Mouse (Mus musculus) naive thymus-derived CD4-positive, alpha-beta T cell, adult 2 months (primary cell): ENCODE measurements at regions not wholly inside any gene's neighbourhood (a gene's known extent, or its start where the extent isn't known, plus 50 kb on each side); places are given as distances from the start of the nearest gene placed in this dataset.

Experiments
- DNase-seq: peaks from one replicate; pipeline ENCODE4 v3.0.0-alpha.2; 2011; ENCODE audit warnings: low read depth

DNA sequence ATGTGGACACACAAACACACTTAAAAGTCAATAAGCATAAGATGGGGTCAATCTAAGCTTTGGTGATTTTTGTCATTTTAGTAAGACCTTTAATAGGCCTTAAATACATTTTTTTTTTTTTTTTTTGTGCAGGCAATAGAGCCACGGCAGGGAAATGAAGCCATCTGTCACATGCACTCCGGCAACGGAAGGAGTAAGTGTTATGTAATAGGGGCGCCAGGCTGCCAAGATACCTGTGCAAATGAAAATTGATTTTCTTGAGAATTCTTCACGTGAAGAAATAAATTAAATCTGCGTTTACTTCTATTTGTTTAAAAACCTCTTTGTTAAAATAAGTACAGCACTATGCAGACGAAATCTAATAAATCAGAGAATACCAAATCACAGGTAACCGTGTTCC is 54.6 kb upstream of the Card11 start:
- no peak for DNase-seq

DNA sequence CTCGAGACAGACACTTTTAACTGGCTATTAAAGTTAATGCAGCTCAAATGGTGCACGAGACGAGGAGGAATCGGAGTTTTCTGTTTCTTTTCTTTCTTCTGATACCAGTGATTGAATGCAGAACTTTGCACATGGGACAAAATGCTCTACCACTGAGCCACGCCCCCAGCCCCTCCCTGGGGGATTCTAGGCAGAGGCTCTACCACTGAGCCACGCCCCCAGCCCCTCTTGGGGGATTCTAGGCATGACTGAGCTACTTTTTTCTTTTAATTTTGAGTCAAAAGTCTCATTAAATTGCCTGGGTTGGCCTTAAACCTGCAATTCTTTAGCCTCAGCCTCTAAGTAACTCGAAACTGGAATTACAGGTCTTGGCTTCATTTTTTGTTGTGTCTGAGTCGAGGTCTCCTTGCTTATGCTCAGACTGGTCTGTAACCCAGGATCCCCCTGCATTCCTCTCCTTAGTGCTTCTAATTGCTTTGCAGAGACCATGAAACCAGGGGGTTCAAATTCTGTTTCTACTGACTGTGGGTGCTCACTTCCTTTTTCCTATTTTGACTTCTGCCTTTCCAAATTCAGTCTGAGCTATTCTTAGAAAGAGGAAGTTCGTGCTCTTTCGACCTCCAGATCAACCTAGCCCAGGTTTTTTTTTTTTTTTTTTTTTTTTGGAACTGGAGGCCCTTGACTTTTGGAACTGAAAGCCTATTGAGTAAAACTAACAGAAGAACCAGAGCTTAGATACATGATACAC is 55.4 kb upstream of the Card11 start:
- DNase-seq: no peak

DNA sequence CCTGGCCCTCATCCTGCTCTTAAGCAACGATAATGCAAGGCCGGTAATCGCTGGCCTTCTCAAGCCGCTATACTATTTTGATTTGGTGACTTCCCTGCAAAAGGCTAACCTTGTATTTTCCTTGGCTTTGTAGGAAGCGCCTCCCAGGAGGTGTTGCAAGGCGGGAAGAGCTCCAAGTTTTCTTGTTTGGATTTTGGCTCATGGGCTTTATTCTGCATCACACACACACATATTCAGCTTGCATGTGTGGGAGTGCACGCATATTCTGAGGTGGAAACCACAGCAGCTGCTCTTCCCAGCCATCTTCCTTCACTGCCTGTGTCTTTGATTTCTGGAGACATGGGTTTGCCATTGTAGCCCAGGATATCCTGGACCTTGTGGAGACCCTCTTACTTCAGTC is 57.8 kb upstream of the Card11 start:
- no peak for DNase-seq

DNA sequence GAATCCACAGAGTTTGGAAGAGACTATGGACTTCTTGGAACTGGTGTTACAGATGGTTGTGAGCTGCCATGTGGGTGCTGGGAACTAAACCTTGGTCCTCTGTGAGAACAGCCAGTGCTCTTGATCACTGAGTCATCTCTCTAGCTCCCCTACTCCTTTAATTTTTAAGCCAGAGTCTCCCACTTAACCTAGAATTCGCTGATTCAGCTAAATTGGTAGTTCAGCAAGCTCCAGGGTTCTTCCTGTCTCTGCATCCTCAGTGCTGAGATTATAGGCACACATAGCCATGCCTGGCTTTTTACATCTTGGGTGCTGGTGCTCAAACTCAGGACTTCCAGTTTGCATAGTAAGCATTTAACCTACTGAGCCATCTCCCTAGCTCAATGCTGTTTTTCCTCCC is 58.5 kb upstream of the Card11 start:
- no peak for DNase-seq

DNA sequence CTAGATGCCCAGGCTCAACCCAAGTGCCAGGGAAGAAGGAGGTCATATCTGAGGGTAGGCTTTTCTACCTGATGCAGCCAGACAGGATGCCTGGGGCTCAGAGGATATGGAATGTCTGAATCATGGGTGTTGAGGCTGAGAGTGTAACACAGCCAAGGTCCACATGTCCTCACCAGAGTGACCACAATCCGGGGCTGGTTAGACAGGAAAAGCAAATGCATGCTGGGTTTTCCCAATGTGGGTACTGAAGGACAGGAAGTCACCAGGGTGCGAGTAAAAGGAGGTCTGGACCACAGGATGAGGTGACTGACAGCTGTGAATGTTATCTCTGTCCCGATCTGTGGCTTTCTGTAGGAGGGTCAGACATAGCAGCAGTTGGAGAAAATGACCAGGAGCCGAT is 61.8 kb upstream of the Card11 start:
- DNase-seq: no peak

DNA sequence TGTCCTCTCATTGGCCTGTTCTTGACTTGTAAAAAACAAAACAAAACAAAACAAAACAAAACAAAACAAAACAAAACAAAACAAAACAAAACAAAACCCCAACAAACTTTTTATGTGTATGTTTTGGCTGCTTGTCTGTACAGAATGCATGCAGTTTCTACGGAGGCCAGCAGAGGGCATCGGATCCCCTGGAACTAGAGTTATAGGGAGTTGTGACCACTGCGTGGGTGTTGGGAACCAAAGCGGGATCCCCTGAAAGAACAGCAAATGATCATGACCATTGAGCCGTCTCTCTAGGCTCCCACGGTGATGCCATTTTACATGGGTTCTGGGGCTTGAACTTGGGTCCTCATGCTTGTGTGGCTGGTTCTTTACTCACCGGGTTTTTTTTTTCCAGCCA is 67.2 kb upstream of the Card11 start:
- no peak for DNase-seq

DNA sequence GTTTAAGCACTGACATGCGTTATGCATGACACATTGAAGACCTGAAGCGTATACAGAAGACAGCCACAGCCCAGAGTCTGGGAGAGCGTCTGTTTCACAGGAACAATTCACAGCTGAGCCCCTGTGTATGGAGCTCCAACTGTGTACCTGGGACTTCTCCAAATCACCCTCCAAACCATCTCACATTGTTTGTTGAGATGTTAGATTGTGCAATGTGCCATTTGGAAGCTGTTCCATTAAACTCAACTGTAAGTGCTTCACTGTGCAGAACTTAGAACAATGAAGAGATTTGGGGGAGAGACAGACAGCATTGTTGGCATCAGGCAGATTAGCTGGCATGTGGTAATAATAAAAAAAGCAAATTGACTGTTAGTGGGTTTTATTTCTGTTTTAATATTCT is 74.1 kb upstream of the Card11 start:
- DNase-seq: no peak

DNA sequence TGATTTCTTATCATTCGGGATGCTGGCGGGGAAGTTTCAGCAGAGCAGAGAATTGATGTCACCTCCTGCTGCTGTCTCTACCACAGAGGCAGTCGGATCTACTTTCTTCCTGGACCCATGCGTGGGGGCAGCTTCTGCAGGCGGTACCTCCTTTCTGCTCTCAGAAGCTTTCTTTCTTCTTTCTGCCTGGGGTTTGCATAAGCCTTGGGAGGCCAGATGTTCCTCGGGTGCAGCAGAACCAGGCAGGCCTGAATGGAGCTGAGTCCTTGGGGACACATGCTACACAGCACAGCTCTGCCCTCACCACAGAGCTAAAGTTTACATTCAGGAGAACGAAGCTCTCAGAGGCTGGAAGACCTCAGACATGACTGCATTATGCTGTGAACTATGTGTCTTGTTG is 75.8 kb upstream of the Card11 start:
- DNase-seq: no peak

DNA sequence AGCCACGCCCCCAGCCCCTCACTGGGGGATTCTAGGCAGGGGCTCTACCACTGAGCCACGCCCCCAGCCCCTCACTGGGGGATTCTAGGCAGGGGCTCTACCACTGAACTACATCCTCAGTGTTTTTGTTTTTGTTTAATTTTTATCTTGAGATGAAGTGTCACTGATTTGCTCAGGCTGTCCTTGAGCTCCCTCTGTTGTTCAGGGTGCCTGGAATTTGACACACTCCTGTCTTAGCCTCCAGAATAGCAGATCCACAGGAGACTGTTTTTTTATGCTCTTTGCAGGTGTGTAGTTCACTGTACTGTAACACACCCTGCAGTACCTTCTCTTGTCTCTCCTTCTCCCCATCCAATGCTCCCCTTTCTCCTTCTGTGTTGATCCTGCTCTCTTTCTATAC is 76.6 kb upstream of the Card11 start:
- peak; percentile 61 for DNase-seq

DNA sequence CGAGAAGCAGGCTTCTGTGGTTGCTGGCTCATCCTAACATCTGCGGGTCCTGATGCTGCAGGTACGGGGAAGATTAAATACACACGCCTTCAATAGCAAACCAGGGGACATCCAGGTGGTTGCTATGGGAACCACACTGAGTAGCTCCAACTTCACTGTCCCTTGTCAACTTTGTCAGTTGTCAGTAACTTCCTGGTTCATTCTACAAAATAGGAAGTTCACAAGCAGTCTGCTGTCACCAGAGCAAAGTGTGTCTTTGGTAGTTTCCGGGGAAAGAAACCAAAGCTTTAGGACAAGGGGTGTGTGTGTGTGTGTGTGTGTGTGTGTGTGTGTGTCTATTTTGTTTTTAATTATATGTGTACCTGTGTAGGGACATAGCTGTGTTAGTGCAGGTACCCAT is 80.5 kb upstream of the Card11 start:
- peak; percentile 69 for DNase-seq

DNA sequence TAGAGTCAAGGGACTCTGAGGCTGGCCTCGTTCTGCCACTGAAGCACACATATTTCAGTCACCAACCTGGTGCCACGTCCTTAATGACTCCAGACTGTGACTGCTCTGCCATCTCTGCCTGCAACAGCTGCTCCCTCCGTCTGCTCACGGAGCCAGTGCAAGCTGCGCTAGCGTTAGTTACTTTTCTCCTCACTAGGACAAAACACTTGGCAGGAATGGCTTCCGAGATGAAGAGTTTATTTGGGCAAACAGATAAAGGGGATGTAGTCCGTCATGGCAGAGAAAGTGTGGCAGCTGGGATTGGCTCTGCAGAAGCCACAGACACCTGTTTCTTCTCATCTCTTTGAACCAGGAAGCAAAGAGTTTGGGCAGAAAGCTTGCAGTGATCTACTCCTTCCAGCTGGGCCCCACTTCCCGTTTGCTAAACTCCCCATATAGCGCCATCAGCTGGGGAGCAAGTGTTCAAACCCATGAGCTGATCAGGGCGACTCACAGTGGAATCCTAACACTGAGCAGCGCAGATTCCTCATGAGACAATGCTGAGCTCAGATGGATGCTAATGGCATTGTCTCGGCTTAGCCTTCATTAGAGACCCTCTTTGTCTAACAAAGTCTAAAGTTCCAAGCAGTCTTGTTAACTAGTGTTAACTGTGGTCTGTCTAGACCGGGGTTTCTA is 83.8 kb upstream of the Card11 start:
- DNase-seq: no peak

DNA sequence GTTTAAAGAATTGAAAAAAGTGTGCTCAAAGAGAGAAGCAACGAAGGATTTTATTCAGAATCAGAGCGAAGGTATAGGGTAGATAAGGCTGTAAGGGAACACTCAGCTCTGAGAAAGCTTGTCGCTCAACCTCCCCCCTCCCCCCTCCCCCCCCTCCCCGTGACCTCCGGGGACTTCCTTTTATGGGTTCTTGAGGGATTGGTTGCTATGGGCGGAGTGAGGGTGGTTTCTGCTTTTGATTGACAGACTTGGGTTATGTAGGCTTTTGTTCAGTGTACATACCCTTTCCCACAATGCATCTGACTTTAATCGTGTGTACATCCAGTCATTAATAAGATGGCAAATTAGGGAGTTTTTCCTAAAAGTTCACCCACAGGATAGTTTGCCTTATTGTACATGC is 84.4 kb upstream of the Card11 start:
- DNase-seq: peak; percentile 81

DNA sequence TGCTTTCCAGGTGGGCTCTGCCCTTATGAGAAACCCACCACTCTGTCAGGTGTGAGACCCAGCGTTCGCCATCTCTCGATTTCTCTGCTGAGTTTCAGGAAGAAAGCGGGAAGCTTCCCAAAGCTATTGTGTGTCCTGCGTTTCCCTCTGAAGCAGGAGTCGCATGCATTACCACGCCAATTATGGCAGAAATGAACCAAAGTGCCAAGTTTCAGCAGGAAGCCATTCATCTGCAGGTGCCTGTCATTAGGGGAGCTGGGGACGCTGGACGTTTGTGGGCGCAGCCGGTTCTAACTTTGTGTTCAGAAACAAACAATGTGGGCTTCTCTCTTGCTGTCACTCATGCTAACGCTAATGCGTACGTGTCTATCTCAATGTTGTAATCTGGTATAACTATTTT is 91.3 kb upstream of the Card11 start:
- no peak for DNase-seq

DNA sequence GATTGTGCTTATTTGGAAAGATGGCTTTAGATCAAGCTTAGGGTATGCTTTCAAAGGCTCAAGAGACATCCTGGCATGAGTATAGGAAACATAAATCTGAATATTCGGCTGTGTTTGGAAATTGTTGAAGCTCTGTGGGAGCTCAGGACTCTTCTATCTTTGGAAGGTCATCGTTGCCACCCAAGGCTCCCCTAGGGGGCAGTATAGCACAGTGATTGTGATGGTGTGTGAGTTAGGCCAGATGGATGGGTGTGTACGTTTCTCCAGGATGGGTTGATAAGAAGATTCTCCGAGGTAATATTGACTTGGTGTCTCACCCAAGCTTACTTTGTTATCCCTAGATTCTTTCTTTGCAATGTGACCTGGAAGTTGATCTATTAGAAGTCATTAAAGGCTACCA is 93.3 kb upstream of the Card11 start:
- peak; percentile 74 for DNase-seq

DNA sequence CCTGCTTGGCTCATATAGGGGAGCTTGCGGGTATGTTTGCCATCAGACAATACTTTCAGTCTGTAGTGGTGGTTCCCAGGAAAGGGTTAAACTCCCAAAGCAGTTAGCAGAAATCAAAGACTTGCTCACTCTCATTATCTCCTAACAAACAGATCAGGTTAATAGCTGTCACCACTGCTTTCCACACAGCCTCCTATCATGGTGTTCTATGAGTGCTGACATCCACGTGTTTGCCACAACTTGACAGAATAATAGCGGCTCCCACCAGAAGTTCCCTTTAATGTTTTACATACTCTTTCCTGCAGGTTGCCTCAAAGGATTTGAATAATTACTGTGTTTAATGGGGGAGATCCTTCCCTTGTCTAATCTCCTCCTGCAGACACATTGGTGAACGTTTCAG is 97.5 kb upstream of the Card11 start:
- DNase-seq: no peak

DNA sequence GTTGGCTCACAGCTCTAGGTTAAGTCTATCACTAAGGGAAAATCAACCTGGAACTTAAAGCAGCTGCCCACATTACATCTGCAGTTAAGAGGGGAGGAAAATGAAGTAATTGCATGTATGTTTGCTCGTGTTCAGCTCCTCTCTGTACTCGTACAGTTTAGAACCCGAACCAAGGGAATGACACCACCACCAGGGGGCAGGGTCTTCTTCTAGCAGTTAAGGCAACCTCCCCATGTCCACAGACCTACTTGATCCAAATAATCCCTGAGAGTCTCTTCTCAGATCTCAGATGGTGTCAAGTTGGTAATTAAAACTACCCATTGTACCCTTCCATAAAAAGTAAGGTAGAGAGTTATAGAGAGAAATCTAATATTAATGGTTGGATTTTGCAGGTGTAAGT is 111.3 kb upstream of the Card11 start:
- DNase-seq: no peak

DNA sequence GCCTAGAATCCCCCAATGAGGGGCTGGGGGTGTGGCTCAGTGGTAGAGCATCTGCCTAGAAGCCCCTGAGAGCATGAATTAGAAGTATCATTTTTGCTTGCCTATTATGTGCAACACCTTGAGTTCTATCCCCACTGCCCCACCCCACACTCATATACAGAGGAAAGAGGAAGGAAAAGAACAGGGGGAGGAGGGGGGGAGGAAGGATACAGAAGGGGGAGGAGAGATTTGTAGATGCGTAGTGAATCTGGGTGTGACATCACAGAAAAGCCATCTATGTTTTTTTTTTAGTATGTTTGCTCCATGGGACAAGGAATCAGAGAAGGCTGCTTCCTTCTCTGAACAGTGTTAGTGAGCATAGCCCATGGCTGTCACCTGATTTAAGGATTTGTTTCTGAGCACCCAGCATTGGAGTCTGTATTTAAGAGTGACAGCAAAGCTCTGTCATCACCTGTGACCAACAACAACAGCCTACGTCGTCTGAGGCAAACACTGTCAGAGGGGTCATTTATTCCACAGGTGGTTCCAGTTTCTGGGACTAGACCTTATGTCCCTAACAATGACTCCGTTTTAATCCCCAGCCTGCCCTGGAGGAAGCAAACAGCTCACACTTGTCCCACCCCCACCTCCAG is 115.0 kb upstream of the Card11 start:
- no peak for DNase-seq

DNA sequence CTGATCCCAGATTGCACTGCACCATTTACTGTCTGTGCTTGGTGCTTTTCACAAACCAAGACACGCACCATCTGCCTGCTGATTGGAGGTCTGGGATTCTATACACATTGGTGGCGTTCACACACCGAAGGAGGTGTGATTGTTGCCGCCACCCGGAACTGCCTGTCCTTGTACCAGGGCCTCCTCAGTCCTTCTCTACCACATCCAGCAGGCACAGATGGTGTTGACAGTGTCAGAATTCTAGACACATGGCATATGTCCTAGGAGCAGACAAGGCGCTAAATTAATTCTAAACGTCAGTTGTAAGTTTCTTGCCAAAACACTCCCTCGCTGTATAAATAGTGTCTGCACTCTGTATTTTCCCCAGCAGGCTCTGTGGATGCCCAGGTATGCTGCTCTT is 115.6 kb upstream of the Card11 start:
- DNase-seq: no peak

DNA sequence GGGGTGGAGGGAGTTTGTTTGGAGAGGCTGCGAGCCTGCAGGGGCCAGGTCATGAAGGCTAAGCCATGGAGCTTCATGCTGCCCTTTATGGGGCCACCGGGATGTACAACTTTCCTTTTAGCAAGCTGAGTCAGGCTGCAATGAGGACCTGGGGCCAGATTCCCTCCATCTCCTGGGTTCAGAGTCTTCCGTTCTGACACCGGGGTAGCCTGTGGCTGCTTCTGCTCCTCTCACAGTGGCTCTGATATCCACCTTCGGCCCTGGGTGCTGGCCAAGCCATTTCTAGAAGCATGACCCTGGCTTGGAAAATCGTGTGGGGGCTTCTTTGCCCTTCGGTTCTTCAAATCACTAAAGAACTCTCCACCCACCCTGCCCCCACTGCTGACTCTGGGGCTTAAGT is 115.4 kb upstream of the Sdk1 start:
- no peak for DNase-seq

DNA sequence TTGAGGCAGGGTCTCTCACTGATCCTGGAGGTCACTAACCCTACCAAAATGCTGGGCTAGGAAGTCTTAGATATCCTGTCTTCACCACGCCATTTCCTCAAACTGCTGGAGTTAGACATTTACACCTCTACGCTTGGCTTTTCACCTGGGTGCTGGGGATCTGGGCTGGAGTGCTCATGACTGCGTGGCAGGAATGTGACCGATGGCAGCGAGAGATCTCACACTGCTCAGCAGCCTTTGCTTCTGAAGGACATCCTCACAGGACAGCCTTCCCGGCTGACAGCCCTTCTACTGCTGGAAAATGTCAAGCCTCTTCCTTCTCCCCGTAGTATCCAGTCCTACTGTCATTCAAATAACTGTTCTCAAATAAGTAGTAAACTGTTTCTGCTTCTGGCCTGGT is 114.8 kb upstream of the Sdk1 start:
- no peak for DNase-seq

DNA sequence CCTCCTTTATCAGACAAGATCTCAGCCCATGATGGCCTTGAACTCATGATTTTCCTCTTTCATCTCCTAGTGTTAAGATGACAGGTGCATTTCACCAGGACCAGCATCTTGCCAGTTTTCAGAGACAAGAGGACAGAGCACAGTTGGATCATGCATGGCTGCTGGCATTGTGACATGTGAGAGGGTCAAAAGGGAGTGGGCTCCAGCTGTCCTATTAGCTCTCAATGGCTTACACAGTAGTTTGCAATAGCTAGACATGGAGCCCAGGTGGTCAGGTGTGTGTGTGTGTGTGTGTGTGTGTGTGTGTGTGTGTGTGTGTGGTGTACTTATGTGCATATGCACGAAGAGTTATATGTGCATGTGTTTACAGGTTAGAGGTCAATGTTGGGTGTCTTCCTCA is 110.3 kb upstream of the Sdk1 start:
- DNase-seq: no peak

DNA sequence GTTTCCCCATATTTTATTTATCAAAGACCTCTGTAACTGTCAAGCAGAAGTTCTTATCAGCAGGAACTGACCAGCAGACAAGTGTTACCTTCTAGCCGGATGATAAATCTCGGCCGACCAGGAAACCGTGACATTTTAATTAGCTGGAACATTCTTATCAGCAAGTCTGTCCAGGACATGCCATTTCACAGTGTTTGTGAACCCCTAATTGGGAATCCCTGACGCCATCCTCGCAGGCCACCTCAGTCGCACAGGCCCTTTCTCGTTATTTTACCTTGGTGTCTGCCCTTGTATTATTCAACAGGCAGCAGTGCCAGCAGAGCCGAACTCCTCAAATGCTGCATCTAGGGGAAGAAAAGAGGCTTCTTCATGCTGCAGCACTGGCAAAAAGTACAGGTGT is 109.4 kb upstream of the Sdk1 start:
- no peak for DNase-seq

DNA sequence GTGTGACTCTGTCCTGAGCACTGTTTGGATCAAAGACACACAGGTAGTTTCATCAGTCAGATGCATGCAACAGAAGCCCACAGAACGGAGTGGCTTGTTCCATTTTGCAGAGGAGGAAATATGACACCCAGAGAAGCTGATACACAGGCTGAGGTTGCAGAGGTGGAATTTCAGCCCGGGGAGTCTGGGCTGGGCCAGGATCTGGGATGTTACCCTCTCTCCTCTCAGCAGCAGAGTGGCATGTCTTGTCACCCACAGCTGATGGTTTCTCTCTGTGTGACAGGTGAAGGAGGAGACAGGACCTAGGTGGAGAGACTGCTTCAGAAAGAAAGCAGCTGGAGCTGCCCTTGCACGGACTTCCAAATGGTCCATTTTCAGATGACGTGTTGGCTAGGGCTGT is 105.1 kb upstream of the Sdk1 start:
- DNase-seq: no peak

DNA sequence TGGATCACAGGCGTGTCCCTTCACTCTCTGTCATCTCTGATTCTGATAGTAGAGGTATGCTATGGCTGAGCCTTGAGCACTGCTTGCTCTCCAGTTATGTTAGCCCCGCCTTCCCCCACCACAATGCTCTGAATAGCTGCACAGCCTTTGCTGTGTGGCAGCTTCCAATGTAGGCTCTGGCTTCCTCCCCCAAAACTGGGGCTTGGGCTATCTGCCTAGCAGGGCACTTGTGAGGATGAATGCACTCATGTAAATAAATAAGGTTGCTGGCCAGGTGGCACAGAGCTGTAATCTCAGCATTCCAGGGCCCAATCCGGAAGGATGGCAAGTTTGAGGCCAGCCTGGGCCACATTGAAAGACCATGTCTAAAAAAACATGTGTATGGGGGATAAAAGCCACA is 103.6 kb upstream of the Sdk1 start:
- no peak for DNase-seq
